Mouse (Mus musculus) embryonic facial prominence, embryonic 14.5 days (tissue): ENCODE measurements around the gene Olfr763. TPM values are rescaled to one million over a fixed set of nuclear protein-coding genes. Genes with fewer than 3 reads are reported as not detected.
"Not testable (repeated sequence)": the region's sequence is repeated elsewhere in the genome, so short reads cannot be mapped to it uniquely, and the experiment has no call there.

Experiments used
- ATAC-seq: fragments of 200-750 bp; cut with Nextera tagmentation; 2 replicates; pipeline ENCODE4 v1.8.0; 2017; ENCODE audit warnings: low read depth, moderate number of reproducible peaks, moderate TSS enrichment
- DNase-seq: peaks from one replicate; pipeline ENCODE4 v3.0.0-alpha.2; 2015; ENCODE audit warnings: low spot score
- H3K27ac ChIP-seq: fragments of 300-500 bp; sonication (generic); replicated peaks from 2 replicates; pipeline ENCODE4 v1.5.1; 2014; ENCODE audit warnings: low read depth, mild to moderate bottlenecking, low read length, moderate library complexity
- H3K27me3 ChIP-seq: fragments of 300-500 bp; sonication (generic); replicated peaks from 2 replicates; pipeline ENCODE4 v1.6.1; 2014; ENCODE audit warnings: low read length; ENCODE audit not compliant: control insufficient read depth, insufficient read depth
- H3K36me3 ChIP-seq: fragments of 300-500 bp; sonication (generic); 2 replicates; pipeline ENCODE4 v1.6.1; 2014; ENCODE audit warnings: low read length, mixed read lengths; ENCODE audit not compliant: control insufficient read depth, insufficient read depth
- H3K4me1 ChIP-seq: fragments of 300-500 bp; sonication (generic); 2 replicates; pipeline ENCODE4 v1.6.1; 2014; ENCODE audit warnings: antibody characterized with exemption, low read length; ENCODE audit not compliant: control insufficient read depth, insufficient read depth
- H3K4me2 ChIP-seq: fragments of 300-500 bp; sonication (generic); 2 replicates; pipeline ENCODE4 v1.6.1; 2014; ENCODE audit warnings: low read depth, mild to moderate bottlenecking, low read length, moderate library complexity, mixed read lengths
- H3K4me3 ChIP-seq: fragments of 300-500 bp; sonication (generic); 2 replicates; pipeline ENCODE4 v1.5.1; 2014; ENCODE audit warnings: low read depth, mild to moderate bottlenecking, low read length
- H3K9ac ChIP-seq: fragments of 300-500 bp; sonication (generic); 2 replicates; pipeline ENCODE4 v1.6.1; 2014; ENCODE audit warnings: low read depth, mild to moderate bottlenecking, low read length, moderate library complexity, mixed read lengths
- H3K9me3 ChIP-seq: fragments of 300-500 bp; sonication (generic); 2 replicates; pipeline ENCODE4 v1.6.1; 2016; ENCODE audit warnings: low read length; ENCODE audit not compliant: control insufficient read depth
- WGBS: fragments of 180-500 bp; shearing (Covaris S2); extraction: QIAGEN DNeasy Blood & Tissue Kit; methylation state at CpG from one replicate; pipeline ENCODE4 v1.1.7; 2014; 5-methylcytosine and 5-hydroxymethylcytosine counted together
- polyA plus RNA-seq: library from polyadenylated mRNA; unstranded; fragments of >200 nt; fragmentation: Nextera tagmentation; extraction: Ambion mirVana; gene quantifications from 2 replicates; pipeline ENCODE4 v1.2.1, GENCODE M21; 2014

Gene Olfr763
- polyA plus RNA-seq, 1 experiment from 2014 or later: not detected

DNA sequence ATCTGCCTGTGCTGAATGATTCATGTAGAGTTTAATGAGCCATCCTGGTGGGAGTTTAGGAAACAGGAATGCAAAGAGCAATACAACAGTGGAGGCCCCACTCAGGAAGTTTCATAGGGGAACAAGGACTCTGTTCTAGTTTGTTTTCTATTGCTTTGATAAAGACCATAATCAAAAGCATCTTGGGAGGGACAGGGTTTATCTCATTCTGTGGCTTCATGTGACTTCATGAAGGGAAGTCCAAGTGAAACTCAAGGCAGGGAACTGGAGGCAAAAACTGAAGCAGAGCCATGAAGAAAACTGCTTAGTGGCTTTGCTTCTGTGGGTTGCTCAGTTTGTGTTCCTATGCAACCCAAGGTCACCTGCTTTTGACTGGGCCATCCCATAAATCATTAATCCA is 3.9 kb downstream of the Olfr763 start:
- ATAC-seq: no peak
- Histone ChIP-seq H3K4me1 (no peaks in the 10 kb centered on the region), H3K4me3 (no peak overlapping the region), H3K36me3 (no peaks in the 10 kb centered on the region), H3K27me3 (no peaks in the 10 kb centered on the region), H3K4me2 (no peak overlapping the region), H3K27ac (no peak overlapping the region), H3K9ac (no peak overlapping the region), H3K9me3 (no peaks in the 10 kb centered on the region)
- no peak for DNase-seq

DNA sequence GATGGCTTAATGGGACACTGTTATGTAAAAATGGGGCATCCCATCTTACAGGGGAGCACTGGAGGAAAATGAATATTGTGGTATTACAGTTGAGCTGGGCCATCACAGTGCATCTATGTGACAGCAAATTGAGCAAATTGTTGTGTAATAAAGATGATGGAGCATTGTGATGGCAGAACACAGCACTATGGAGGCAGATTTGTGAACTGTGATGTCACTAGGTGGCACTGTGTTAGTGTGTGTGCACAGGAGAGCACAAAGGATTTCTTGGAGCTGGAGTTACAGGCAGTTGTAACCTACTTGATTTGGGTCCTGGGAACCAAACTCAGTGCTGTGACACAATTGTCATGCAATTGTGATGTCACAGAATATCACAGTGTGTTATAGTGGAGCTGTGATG is 12.7 kb downstream of the Olfr763 start:
- Histone ChIP-seq H3K4me3 (no peak overlapping the region), H3K27ac (no peak overlapping the region), H3K9me3 (no peaks in the 10 kb centered on the region), H3K9ac (no peak overlapping the region), H3K27me3 (no peaks in the 10 kb centered on the region), H3K36me3 (no peaks in the 10 kb centered on the region), H3K4me1 (no peaks in the 10 kb centered on the region), H3K4me2 (no peak overlapping the region)
- no peak for DNase-seq
- no peak for ATAC-seq

DNA sequence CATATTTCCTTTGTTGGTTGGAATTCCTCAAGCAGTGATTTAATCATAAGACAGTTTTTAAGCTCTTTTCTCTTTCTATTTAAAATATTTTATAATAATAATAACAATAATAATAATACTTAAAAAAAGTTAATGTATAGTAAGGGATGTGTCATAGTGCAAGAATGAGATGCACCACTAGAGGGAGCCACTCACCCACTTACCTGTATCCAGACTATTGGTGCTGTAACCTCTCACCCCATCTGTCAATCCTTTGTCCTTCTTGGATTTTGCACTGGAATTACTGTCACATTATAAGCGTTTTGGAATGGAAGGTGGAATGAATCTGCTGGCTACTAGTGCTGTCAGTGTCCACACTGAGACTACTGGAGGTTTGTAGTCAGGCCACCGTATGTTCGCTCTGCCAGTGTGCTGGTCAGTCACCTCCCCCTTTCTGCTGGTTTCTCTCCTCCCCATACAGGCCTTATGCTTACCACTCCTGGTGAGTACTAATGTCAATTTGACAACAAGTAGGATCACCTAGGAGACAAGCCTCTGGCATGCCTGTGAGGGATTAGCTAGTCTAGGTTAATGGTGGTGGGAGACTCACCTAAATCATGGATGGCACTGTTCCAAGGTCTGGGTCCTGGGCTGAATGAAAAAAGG is 15.5 kb downstream of the Olfr763 start:
- no peak overlapping the region for H3K4me3 ChIP-seq
- WGBS: 59% methylated on average over 3 of the region's 3 CpGs
- H3K27ac ChIP-seq: no peak overlapping the region
- no peaks in the 10 kb centered on the region for H3K4me1 ChIP-seq
- no peaks in the 10 kb centered on the region for H3K9me3 ChIP-seq
- no peak overlapping the region for H3K9ac ChIP-seq
- peak; percentile 45 for DNase-seq
- H3K36me3 ChIP-seq: no peaks in the 10 kb centered on the region
- no peak overlapping the region for H3K4me2 ChIP-seq
- no peaks in the 10 kb centered on the region for H3K27me3 ChIP-seq
- ATAC-seq: no peak

DNA sequence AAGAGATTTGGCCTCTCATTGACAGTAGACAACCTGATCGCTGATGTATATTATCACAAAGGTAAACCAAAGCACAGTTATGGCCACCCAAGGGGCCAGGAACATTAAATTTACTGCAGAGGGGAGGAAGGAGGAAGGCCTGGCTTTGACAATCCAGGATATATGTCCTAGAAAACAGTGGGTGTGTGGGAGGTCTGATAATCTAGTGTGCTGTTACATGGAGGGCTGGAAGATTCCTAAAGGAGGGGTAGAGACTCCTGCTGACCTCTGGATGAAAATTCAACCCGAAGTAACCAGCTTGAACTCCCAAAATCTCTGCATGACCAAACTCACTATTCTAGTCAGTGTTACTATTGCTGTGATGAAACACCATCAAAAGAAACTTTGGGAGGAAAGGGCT is 17.8 kb downstream of the Olfr763 start:
- H3K36me3 ChIP-seq: no peaks in the 10 kb centered on the region
- WGBS: 85% methylated on average over 2 of the region's 2 CpGs
- no peaks in the 10 kb centered on the region for H3K9me3 ChIP-seq
- ATAC-seq (no peak), DNase-seq (no peak)
- H3K27ac ChIP-seq: no peak overlapping the region
- no peak overlapping the region for H3K4me2 ChIP-seq
- H3K9ac ChIP-seq: no peak overlapping the region
- no peaks in the 10 kb centered on the region for H3K4me1 ChIP-seq
- H3K4me3 ChIP-seq: no peak overlapping the region
- no peaks in the 10 kb centered on the region for H3K27me3 ChIP-seq

DNA sequence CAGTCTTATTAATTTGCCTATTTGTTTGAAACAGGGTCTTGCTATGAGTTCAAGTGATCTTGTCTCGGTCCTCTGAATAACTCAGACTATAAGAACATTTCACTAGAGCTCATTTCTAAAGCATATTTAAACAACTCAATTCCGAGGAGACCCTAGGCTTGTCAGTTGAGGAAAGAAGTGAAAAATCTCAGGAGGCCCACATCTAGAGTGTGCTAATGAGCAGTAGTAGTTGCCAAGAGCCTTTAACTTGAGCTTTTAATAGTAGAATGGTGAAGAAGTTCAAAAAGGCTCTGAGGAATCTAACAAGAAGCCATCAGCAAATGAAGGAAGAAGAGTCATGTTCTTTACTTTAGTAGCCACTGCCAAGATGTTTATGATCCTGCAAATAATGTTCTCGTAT is 29.2 kb downstream of the Olfr763 start, which contains the start of gene Olfr764-ps1:
Olfr764-ps1 (minus strand) TSS at position 101 of the 400 bp plus-strand sequence.
- whole genome bisulfite sequencing: 78% methylated on average over 3 of the region's 3 CpGs
- Histone ChIP-seq H3K9ac (no peak within 1 kb of the TSS), H3K27ac (no peak within 1 kb of the TSS), H3K9me3 (no peaks in the 10 kb centered on the region), H3K36me3 (no peaks in the 10 kb centered on the region), H3K4me2 (no peak within 1 kb of the TSS), H3K27me3 (no peaks in the 10 kb centered on the region), H3K4me1 (no peaks in the 10 kb centered on the region), H3K4me3 (no peak within 1 kb of the TSS)
- DNase-seq: no peak
- no peak for ATAC-seq

DNA sequence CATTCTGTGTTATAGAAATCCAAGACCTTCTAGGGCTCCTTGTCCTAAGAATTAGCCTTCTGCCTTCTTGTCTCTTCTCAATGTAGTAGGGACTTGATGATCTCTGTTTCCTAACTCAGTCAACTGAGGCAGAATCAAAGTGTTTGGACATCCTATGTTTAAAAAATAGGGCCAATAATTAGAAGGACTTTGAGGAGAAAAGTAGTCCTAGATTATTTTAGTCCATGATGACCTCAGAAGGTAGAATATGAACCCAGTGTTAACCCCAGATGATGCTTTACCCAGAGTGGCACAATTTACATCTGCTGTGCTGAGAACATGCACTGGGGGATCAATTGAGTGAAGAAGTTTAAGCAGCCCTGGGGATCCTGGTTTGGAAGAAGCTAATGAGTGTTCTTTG is 39.3 kb downstream of the Olfr763 start, which contains the start of gene Olfr765:
Olfr765 (minus strand) TSS at position 101 of the 400 bp plus-strand sequence.
- not testable (repeated sequence) for H3K9me3 ChIP-seq, ATAC-seq, H3K27me3 ChIP-seq, H3K36me3 ChIP-seq, H3K4me2 ChIP-seq, H3K9ac ChIP-seq, H3K4me3 ChIP-seq, H3K27ac ChIP-seq, DNase-seq, H3K4me1 ChIP-seq

Other genes with a start within 250 kb of the Olfr763 start
- 1.4 and 1.8 TPM in 2 replicates for gene Mmp19, start 219.9 kb upstream of the Olfr763 start, polyA plus RNA-seq
- gene Dnajc14, start 206.7 kb upstream of the Olfr763 start, polyA plus RNA-seq: 42.7 and 47.9 TPM in 2 replicates
- 13.7 and 14.9 TPM in 2 replicates for gene Tmem198b, start 206.4 kb upstream of the Olfr763 start, polyA plus RNA-seq
- gene Sarnp, start 193.5 kb upstream of the Olfr763 start, polyA plus RNA-seq: 185 and 194 TPM in 2 replicates
- 49.0 and 49.5 TPM in 2 replicates for gene Ormdl2, start 189.1 kb upstream of the Olfr763 start, polyA plus RNA-seq
- gene Gdf11, start 119.1 kb upstream of the Olfr763 start, polyA plus RNA-seq: 4.7 and 5.0 TPM in 2 replicates
- 916 and 959 TPM in 2 replicates for gene Cd63, start 109.8 kb upstream of the Olfr763 start, polyA plus RNA-seq
- 15.5 and 16.0 TPM in 2 replicates for gene Rdh5, start 87.9 kb upstream of the Olfr763 start, polyA plus RNA-seq
- 242 and 248 TPM in 2 replicates for gene Bloc1s1, start 86.8 kb upstream of the Olfr763 start, polyA plus RNA-seq
- 23.5 and 30.2 TPM in 2 replicates for gene Itga7, start 77.0 kb upstream of the Olfr763 start, polyA plus RNA-seq
- gene Mettl7b, start 49.8 kb upstream of the Olfr763 start, polyA plus RNA-seq: not detected in 2 replicates
- gene Olfr9, start 21.4 kb upstream of the Olfr763 start, polyA plus RNA-seq: not detected in 2 replicates
- not detected in 2 replicates for gene Olfr764-ps1, start 29.1 kb downstream of the Olfr763 start, polyA plus RNA-seq
- not detected in 2 replicates for gene Olfr765, start 39.2 kb downstream of the Olfr763 start, polyA plus RNA-seq
- not detected in 2 replicates for gene Olfr766-ps1, start 58.2 kb downstream of the Olfr763 start, polyA plus RNA-seq
- gene Olfr767, start 72.1 kb downstream of the Olfr763 start, polyA plus RNA-seq: not detected in 2 replicates
- gene Olfr768, start 88.6 kb downstream of the Olfr763 start, polyA plus RNA-seq: not detected in 2 replicates
- gene Olfr769, start 107.1 kb downstream of the Olfr763 start, polyA plus RNA-seq: 0.04 and 0.12 TPM in 2 replicates
- not detected in 2 replicates for gene Olfr770, start 128.2 kb downstream of the Olfr763 start, polyA plus RNA-seq
- gene Olfr771, start 154.0 kb downstream of the Olfr763 start, polyA plus RNA-seq: not detected in 2 replicates
- gene Olfr772, start 167.1 kb downstream of the Olfr763 start, polyA plus RNA-seq: not detected in 2 replicates
- not detected in 2 replicates for gene Olfr773, start 176.6 kb downstream of the Olfr763 start, polyA plus RNA-seq
- gene Olfr774, start 225.4 kb downstream of the Olfr763 start, polyA plus RNA-seq: not detected in 2 replicates
- not detected in 2 replicates for gene Olfr775, start 237.6 kb downstream of the Olfr763 start, polyA plus RNA-seq
- 0.08 TPM in 1 of 2 replicates, not detected in the other for gene Olfr776, start 248.3 kb downstream of the Olfr763 start, polyA plus RNA-seq